Mouse (Mus musculus) hindlimb bud, embryonic 11.5 days (tissue): ENCODE measurements around the gene Usp9x.

Experiments
- DNase-seq: peaks from one replicate; pipeline ENCODE4 v3.0.0-alpha.2; 2012; ENCODE audit warnings: low read depth, low spot score; ENCODE audit errors: extremely low spot score

Gene Usp9x

GRCm38 (mm10) chrX:13071241-13071775 lies at the start of gene Usp9x:
Gene Usp9x (plus strand): TSS chrX:13071498.
- DNase-seq, result peak; percentile 61

- no peak for DNase-seq
These were observed 48.6 kb upstream of the Usp9x start for GRCm38 (mm10) chrX:13022547-13023310.

- no peak for DNase-seq
These were observed 46.6 kb upstream of the Usp9x start for GRCm38 (mm10) chrX:13024539-13025202.

GRCm38 (mm10) chrX:13025286-13025685 lies 46.0 kb upstream of the Usp9x start:
- no peak for DNase-seq

- no peak for DNase-seq
These were observed 43.1 kb upstream of the Usp9x start for GRCm38 (mm10) chrX:13028156-13028555.

GRCm38 (mm10) chrX:13029996-13030395 lies 41.3 kb upstream of the Usp9x start:
- DNase-seq, result no peak

- DNase-seq, result no peak
These were observed 34.2 kb upstream of the Usp9x start for GRCm38 (mm10) chrX:13037085-13037484.

GRCm38 (mm10) chrX:13039211-13039610 lies 32.1 kb upstream of the Usp9x start:
- DNase-seq, result no peak

GRCm38 (mm10) chrX:13040391-13040790 lies 30.9 kb upstream of the Usp9x start:
- no peak for DNase-seq

- DNase-seq, result peak; percentile 50
These were observed 29.6 kb upstream of the Usp9x start for GRCm38 (mm10) chrX:13041630-13042129.

GRCm38 (mm10) chrX:13043780-13044179 lies 27.5 kb upstream of the Usp9x start:
- DNase-seq, result no peak

- no peak for DNase-seq
These were observed 26.6 kb upstream of the Usp9x start for GRCm38 (mm10) chrX:13044666-13045065.

- no peak for DNase-seq
These were observed 24.3 kb upstream of the Usp9x start for GRCm38 (mm10) chrX:13046893-13047435.

GRCm38 (mm10) chrX:13047631-13048345 lies 23.5 kb upstream of the Usp9x start:
- DNase-seq, result no peak

- DNase-seq, result no peak
These were observed 16.7 kb upstream of the Usp9x start for GRCm38 (mm10) chrX:13054612-13055011.

- DNase-seq, result no peak
These were observed 9.3 kb upstream of the Usp9x start for GRCm38 (mm10) chrX:13061961-13062360.

- DNase-seq, result no peak
These were observed 6.9 kb upstream of the Usp9x start for GRCm38 (mm10) chrX:13064273-13064925.

GRCm38 (mm10) chrX:13070206-13070572 lies 1.1 kb upstream of the Usp9x start:
- no peak for DNase-seq

GRCm38 (mm10) chrX:13070573-13071240 lies 591 bp upstream of the Usp9x start:
- no peak for DNase-seq
